Mouse (Mus musculus) ES-Bruce4 (cell line): ENCODE measurements around the gene Timmdc1. TPM values are rescaled to one million over a fixed set of nuclear protein-coding genes. Genes with fewer than 3 reads are reported as not detected.
A peak's percentile ranks its signal among the peaks of the same experiment; 100 is the strongest.

ENCODE experiments used
- H3K27ac ChIP-seq: 2 replicates; pipeline ENCODE4 v1.5.1; 2012; ENCODE audit warnings: low read length, inconsistent platforms; ENCODE audit not compliant: insufficient read depth
- H3K27me3 ChIP-seq: 2 replicates; pipeline ENCODE4 v1.6.1; 2012; ENCODE audit warnings: mild to moderate bottlenecking, low read length, inconsistent platforms; ENCODE audit not compliant: control insufficient read depth, poor library complexity, insufficient read depth, severe bottlenecking
- H3K36me3 ChIP-seq: 2 replicates; pipeline ENCODE4 v1.6.1; 2012; ENCODE audit warnings: inconsistent platforms, mild to moderate bottlenecking, low read length, moderate library complexity; ENCODE audit not compliant: control insufficient read depth, poor library complexity, insufficient read depth, severe bottlenecking
- H3K4me1 ChIP-seq: one replicate; pipeline ENCODE4 v1.8.1; 2011; ENCODE audit warnings: low read length; ENCODE audit not compliant: control insufficient read depth, insufficient read depth
- H3K4me3 ChIP-seq: 2 replicates; pipeline ENCODE4 v1.5.1; 2011; ENCODE audit warnings: low read depth, mild to moderate bottlenecking, low read length
- H3K9ac ChIP-seq: 2 replicates; pipeline ENCODE4 v1.6.1; 2012; ENCODE audit warnings: low read depth, mild to moderate bottlenecking, inconsistent platforms; ENCODE audit not compliant: poor library complexity, severe bottlenecking
- H3K9me3 ChIP-seq: replicated peaks from 2 replicates; pipeline ENCODE4 v1.6.1; 2012; ENCODE audit warnings: mild to moderate bottlenecking, low read length, inconsistent platforms; ENCODE audit not compliant: control insufficient read depth, poor library complexity, insufficient read depth, severe bottlenecking
- CTCF ChIP-seq: IDR thresholded peaks from one replicate; pipeline ENCODE4 v1.8.1; 2011; ENCODE audit warnings: low read depth, low read length
- EP300 ChIP-seq: IDR thresholded peaks from 2 replicates; pipeline ENCODE4 v1.6.1; 2011; ENCODE audit warnings: low read depth, low read length; ENCODE audit not compliant: insufficient read depth
- POLR2A ChIP-seq: IDR thresholded peaks from one replicate; pipeline ENCODE4 v1.8.1; 2011; ENCODE audit warnings: low read length; ENCODE audit not compliant: insufficient read depth
- polyA plus RNA-seq: library from polyadenylated mRNA; stranded (reverse); fragments of >200 nt; gene quantifications from 2 replicates; pipeline ENCODE4 v1.2.4, GENCODE M21; 2011; ENCODE audit warnings: low read depth; ENCODE audit not compliant: missing spikeins, insufficient read depth, insufficient read length

Timmdc1 gene
- 46.4 and 53.9 TPM in 2 replicates for polyA plus RNA-seq

DNA sequence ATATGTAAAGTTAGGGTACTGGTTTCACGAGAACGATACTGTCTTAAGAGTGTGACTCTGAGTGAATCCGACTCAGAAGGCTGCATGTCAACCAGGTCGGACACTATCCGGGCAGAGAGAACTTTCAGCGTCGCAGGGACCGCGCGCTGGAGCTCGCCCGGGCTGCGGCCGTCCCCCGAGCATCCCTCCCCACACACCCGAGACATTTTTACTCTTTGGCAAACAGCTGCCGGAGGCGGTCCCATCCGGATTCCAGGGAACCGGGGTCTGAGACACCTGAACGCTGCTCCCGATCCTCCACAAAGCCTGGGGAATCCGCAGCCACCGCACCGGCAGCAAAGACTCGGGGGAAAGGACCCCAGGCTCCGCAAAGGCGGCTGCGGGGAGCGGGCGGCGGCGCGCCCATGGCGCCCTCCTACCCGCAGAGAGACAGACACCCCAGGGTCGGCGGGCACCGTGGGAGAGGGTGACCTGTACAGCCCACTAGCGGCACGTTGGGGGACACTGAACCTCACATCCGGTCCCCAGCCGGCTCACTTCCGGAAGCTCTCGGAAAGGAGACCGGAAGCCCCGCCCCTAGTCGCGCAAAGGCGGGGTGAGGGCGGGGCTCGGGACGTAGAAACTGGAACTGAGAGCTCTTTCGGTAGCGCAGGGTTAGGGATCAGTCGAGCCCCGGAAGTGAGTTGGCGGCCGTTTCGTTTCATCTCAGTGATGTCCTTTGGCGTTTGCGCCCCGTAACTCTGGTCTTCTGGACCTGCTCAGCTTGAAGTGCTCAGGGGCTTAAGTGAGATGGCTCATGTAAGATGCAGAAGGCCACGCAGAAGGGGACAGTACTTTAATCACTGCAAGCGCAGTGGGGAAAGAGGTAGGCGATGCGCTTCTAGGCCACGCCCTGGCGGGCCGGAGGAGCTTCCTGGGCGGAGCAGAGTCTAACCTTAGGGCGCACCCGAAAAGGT, at the start of gene Timmdc1:
Gene Timmdc1, minus strand, starts transcription at position 535 of the 956 bp plus-strand sequence.
- Histone ChIP-seq H3K9me3 (no peaks in the 10 kb centered on the region), H3K4me1 (peaks cover 1% of the 10 kb centered on the region), H3K4me3 (peak within 1 kb of the TSS; percentile 86), H3K27ac (peak within 1 kb of the TSS; percentile 71), H3K27me3 (no peaks in the 10 kb centered on the region), H3K36me3 (peaks cover 46% of the 10 kb centered on the region), H3K9ac (peak within 1 kb of the TSS; percentile 89)
- TF ChIP-seq EP300 (0 out of 2 replicates have a peak, but pooled peaks have one; percentile 23), POLR2A (peak; percentile 83), CTCF (no peak)

DNA sequence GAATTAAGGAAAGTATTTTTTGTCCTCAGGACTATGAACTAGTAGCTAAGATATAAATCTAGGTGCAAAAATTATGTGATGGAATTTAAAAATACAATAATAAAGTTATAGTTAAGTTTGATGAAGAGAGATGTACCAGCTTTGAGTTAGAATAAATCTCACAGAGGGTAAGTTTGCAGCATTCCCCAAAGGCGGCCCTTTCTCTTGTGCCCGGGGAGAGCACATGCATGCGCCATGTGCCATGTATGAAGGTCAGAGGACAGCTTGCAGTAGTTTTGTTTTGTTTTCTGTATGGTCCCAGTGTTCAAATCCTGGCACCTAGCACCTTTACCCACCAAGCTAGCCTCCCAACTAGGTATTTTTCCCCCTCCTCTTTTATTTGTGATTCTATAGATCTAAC, 49.0 kb upstream of the Timmdc1 start:
- peaks cover 71% of the 10 kb centered on the region for H3K36me3 ChIP-seq
- H3K9ac ChIP-seq: no peak overlapping the region
- H3K27ac ChIP-seq: no peak overlapping the region
- no peaks in the 10 kb centered on the region for H3K27me3 ChIP-seq
- H3K4me1 ChIP-seq: no peaks in the 10 kb centered on the region
- no peak overlapping the region for H3K4me3 ChIP-seq
- TF ChIP-seq POLR2A (no peak), EP300 (no peak), CTCF (no peak)
- H3K9me3 ChIP-seq: no peaks in the 10 kb centered on the region

DNA sequence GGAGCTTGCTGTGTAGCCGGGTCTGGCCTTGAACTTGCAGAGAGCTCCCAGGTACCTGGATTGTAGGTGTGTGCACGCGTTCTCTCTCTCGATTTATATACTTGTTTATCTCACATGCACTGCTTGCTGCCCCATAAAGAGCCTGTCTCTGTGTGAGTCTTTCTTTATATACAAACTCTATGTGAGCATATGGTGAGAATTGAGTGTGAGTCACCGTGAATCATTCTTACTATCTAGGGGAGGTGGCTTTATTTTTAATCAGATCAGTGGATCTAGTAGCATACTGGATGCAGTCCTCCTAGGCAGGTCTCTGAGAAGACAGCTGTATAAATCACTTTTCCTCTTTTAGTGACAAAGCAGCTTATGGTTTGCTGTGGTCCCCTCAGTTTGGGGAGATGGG, 45.7 kb upstream of the Timmdc1 start:
- Histone ChIP-seq H3K4me1 (peaks cover 2% of the 10 kb centered on the region), H3K9me3 (no peaks in the 10 kb centered on the region), H3K36me3 (peaks cover 70% of the 10 kb centered on the region), H3K9ac (no peak overlapping the region), H3K27me3 (no peaks in the 10 kb centered on the region), H3K27ac (no peak overlapping the region), H3K4me3 (no peak overlapping the region)
- TF ChIP-seq POLR2A: no peak
- no peak for TF ChIP-seq EP300
- no peak for TF ChIP-seq CTCF

DNA sequence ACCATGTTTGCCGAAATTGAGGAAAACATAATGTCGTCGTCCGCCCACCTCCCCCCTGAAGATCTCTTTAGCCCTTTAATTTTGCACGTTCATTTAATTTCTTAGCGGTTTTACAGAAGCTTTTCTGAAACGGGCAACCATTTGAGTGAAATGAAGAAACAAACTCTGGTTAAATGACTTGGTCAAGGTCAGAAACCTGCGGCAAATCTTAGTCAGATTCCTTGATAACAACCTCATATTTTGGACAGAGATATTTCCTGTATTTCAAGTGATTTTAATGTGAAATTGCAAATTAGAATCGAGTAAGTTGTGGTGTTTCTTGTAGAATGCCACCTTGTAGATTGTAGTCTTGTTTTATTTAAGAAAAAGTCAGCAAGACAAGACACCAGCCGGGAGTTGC, 41.1 kb upstream of the Timmdc1 start:
- Histone ChIP-seq H3K9me3 (no peaks in the 10 kb centered on the region), H3K4me1 (peaks cover 2% of the 10 kb centered on the region), H3K4me3 (peak overlapping the region; percentile 82; the same call in 1 of the 2 replicates), H3K27ac (no peak overlapping the region), H3K27me3 (no peaks in the 10 kb centered on the region), H3K36me3 (peaks cover 32% of the 10 kb centered on the region), H3K9ac (peak overlapping the region; percentile 77)
- TF ChIP-seq POLR2A: no peak
- no peak for TF ChIP-seq CTCF
- TF ChIP-seq EP300: no peak

DNA sequence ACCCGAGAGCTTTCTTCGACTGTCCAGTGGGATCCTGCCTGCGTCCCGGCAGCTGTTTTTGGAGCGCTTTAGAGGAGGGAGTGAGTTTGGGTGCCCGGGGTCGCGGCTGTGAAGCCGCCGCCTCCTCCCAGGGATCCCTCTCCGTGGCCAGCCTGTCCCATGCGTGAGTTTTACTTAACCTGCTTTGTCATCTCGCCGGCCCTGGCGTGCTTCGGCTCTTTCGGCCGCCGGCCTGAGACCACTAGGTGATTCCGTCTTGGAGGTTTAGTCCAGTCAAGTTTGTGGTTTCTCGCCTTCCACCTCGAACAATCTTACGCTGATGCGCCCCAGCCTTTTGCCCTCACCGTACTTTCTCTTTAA, 40.5 kb upstream of the Timmdc1 start:
- peaks cover 27% of the 10 kb centered on the region for H3K36me3 ChIP-seq
- H3K9me3 ChIP-seq: no peaks in the 10 kb centered on the region
- H3K9ac ChIP-seq: peak overlapping the region; percentile 77
- H3K27ac ChIP-seq: 0 out of 2 replicates have a peak overlapping the region, but pooled peaks have one; percentile 1
- TF ChIP-seq CTCF: no peak
- TF ChIP-seq EP300: no peak
- TF ChIP-seq POLR2A: no peak
- H3K4me1 ChIP-seq: peaks cover 2% of the 10 kb centered on the region
- no peaks in the 10 kb centered on the region for H3K27me3 ChIP-seq
- peak overlapping the region; percentile 82 for H3K4me3 ChIP-seq

DNA sequence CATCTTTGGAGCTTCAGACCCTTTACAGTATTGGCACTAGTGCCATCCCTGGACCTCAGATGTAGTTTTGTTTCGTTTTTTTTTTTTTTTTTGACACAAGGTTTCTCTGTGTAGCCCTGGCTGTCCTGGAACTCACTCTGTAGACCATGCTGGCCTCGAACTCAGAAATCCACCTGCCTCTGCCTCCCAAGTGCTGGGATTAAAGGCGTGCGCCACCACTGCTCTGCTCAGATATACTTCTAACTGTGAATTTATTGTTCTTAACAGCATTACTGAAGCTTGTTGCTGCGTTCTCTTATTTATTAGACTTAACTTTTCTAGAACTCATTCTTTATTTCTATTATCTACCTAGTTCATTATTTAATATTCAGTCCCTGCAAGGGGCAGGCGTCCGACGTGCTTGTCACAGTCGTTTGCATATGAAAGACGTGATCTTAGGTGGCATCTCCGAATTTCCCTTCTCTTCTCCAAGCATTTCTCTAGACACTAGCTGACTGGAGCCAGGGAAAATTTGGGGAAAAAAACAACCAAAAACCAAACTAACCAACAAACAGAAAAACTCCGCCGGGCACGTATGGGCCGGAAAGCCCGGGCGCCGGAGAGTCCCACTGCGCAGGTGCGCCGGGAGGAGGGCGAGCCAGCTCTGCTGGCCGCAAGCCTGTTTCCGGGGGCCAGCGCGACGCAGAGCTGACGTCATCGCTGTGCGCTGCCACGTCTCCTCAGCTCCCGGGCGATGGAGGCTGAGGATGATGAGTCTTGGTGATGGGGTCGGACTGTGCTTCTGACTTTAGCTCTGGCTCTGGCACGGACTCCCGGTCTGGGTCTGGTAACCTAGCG, 39.9 kb upstream of the Timmdc1 start:
- Histone ChIP-seq H3K4me1 (peaks cover 4% of the 10 kb centered on the region), H3K27ac (peak overlapping the region; percentile 78), H3K27me3 (no peaks in the 10 kb centered on the region), H3K9ac (peak overlapping the region; percentile 77), H3K36me3 (peaks cover 22% of the 10 kb centered on the region), H3K9me3 (no peaks in the 10 kb centered on the region), H3K4me3 (peak overlapping the region; percentile 82)
- TF ChIP-seq EP300 (0 out of 2 replicates have a peak, but pooled peaks have one; percentile 37), CTCF (no peak)
